Mouse (Mus musculus): ENCODE measurements around the gene Fars2.
A peak's percentile ranks its signal among the peaks of the same experiment; 100 is the strongest.

Gene Fars2

GRCm38 (mm10) chr13:36564764-36565315, 447.6 kb downstream of the Fars2 start:
- DNase-seq (ENCODE audit: low spot score in 2 of 2), result no peak

GRCm38 (mm10) chr13:36576781-36577180, 459.6 kb downstream of the Fars2 start:
- peak; percentile 65 to 72 for DNase-seq (ENCODE audit: low spot score in 2 of 2)

GRCm38 (mm10) chr13:36577916-36578568, 460.8 kb downstream of the Fars2 start:
- no peak for DNase-seq (ENCODE audit: low spot score in 2 of 2)

GRCm38 (mm10) chr13:36578569-36579333, 461.5 kb downstream of the Fars2 start:
- peak; percentile 83 to 87 for DNase-seq (ENCODE audit: low spot score in 2 of 2)

GRCm38 (mm10) chr13:36582406-36583070, 465.3 kb downstream of the Fars2 start:
- peak in 1 of 2 experiments; percentile 14 for DNase-seq (ENCODE audit: low spot score in 2 of 2)

GRCm38 (mm10) chr13:36583481-36584151, 466.4 kb downstream of the Fars2 start:
- DNase-seq (ENCODE audit: low spot score in 2 of 2), result peak in 1 of 2 experiments; percentile 37

- DNase-seq (ENCODE audit: low spot score in 2 of 2), result peak in 1 of 2 experiments; percentile 34
Observed at GRCm38 (mm10) chr13:36584197-36584596, 467.0 kb downstream of the Fars2 start.

- no peak for DNase-seq (ENCODE audit: low spot score in 2 of 2)
Observed at GRCm38 (mm10) chr13:36589092-36589491, 471.9 kb downstream of the Fars2 start.

GRCm38 (mm10) chr13:36592291-36592690, 475.1 kb downstream of the Fars2 start:
- DNase-seq (ENCODE audit: low spot score in 2 of 2), result no peak

GRCm38 (mm10) chr13:36606717-36607116, 489.5 kb downstream of the Fars2 start:
- DNase-seq (ENCODE audit: low spot score in 2 of 2), result no peak

- DNase-seq (ENCODE audit: low spot score in 2 of 2), result no peak
Observed at GRCm38 (mm10) chr13:36607871-36608270, 490.7 kb downstream of the Fars2 start.

GRCm38 (mm10) chr13:36610426-36610825, 493.2 kb downstream of the Fars2 start:
- DNase-seq (ENCODE audit: low spot score in 2 of 2), result no peak

GRCm38 (mm10) chr13:36612785-36613750, 495.9 kb downstream of the Fars2 start:
- DNase-seq (ENCODE audit: low spot score in 2 of 2), result peak; percentile 39 to 67

- no peak for DNase-seq (ENCODE audit: low spot score in 2 of 2)
Observed at GRCm38 (mm10) chr13:36620498-36621332, 503.5 kb downstream of the Fars2 start.

GRCm38 (mm10) chr13:36621333-36621659, 504.1 kb downstream of the Fars2 start:
- DNase-seq (ENCODE audit: low spot score in 2 of 2), result no peak

- DNase-seq (ENCODE audit: low spot score in 2 of 2), result no peak
Observed at GRCm38 (mm10) chr13:36623556-36623955, 506.3 kb downstream of the Fars2 start.

GRCm38 (mm10) chr13:36629154-36629553, 511.9 kb downstream of the Fars2 start:
- no peak for DNase-seq (ENCODE audit: low spot score in 2 of 2)

- no peak for DNase-seq (ENCODE audit: low spot score in 2 of 2)
Observed at GRCm38 (mm10) chr13:36648257-36648656, 531.0 kb downstream of the Fars2 start.

GRCm38 (mm10) chr13:36654251-36654650, 537.0 kb downstream of the Fars2 start:
- no peak for DNase-seq (ENCODE audit: low spot score in 2 of 2)

- DNase-seq (ENCODE audit: low spot score in 2 of 2), result no peak
Observed at GRCm38 (mm10) chr13:36679345-36679744, 562.1 kb downstream of the Fars2 start.

Data from right cerebral cortex, adult 2 months (tissue).